Mouse (Mus musculus): ENCODE data around the gene Grap.
"Not testable (repeated sequence)": the region's sequence is repeated elsewhere in the genome, so short reads cannot be mapped to it uniquely, and the experiment has no call there.

Grap gene

GRCm38 (mm10) chr11:61652686-61653447 is at the start of gene Grap:
Gene Grap, plus strand, starts transcription at chr11:61653265.
- no peak for DNase-seq

GRCm38 (mm10) chr11:61608072-61608471 is 45.0 kb upstream of the Grap start:
- no peak for DNase-seq

DNA sequence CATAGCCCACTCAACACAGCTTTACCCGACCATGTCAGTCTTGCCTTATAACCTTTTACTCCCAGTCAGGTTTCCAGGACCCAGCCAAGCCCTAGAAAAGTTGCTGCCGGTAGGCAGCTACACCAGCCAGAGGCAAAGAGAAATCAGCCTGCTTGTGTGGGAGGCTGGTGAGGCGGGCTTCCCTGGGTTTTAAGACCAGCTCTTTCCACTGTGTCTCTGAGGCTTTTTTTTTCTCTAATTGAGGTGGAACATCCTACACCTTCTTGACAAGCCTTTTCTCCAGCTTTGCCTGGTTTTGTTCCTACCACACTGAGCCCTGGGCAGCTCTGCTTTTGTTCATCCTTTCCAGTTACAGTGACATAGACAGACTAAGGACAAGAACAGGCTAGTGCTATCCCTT is 41.9 kb upstream of the Grap start:
- DNase-seq: no peak

DNA sequence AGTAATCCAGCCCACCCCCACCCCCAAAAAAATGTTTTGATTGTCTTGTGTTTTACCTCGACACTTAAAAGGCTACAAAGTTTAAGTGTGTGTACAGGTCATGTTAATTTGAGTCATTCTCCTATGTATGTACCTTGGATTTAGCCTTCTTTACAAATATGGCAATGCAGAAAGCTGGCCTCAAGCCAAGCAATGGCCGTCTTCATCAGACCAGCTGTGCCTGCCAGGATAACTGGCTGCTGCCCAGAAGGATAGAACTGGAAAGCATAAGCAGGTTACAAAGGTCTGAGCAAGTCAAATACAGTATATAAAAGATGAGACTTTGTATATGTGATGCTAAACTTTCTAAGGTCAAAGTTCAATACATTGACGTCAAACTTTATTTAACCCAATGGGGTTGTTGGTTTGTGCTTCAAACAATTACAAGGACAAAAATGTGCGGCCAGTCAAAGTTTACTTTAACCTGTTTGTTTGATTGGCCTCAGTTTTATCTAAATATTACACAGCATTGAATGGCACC is 40.9 kb upstream of the Grap start:
- no peak for DNase-seq

GRCm38 (mm10) chr11:61614401-61614800 is 38.7 kb upstream of the Grap start:
- DNase-seq: no peak

DNA sequence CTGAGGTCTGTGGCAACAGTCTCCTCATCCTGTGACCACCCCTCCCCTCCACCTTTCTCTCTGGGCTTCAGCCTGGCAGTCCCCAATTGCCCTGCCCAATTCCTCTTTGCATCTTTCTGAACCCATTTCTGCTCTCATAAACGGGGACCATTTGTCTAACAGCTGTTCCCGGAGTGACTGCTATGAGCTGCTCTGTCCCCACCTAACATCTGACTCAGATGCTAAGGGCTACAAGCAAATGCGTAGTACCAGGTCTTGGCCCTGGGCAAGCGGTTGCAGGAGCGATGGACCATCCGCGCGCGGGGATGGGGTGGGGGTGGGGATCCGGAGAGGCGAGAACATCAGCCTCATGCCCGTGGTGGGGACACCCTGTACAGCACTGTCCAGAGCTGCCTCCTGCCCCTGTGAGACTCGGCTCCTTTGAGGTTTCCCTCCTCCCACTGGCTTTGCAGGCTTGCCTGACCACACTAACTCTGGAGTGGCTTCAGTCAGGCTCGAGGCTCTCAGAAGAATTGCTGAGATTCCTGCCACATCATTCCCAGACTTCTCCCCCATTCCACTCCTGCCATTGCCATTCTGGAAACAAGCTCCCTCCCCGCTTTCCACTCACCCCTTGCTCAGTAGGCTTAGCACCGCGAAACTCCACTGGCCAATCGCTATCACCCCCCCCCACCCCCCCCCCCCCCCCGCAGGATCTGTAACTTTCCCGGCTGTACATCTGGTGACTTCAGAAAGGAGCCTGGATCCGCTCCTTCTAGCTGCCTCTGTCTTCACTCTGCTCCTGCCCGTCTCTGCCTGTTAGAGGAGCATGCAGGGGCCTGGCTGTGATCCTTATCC is 37.2 kb upstream of the Grap start:
- peak; percentile 25 for DNase-seq

- peak; percentile 16 for DNase-seq
Observed at GRCm38 (mm10) chr11:61616523-61617292, 36.4 kb upstream of the Grap start.

DNA sequence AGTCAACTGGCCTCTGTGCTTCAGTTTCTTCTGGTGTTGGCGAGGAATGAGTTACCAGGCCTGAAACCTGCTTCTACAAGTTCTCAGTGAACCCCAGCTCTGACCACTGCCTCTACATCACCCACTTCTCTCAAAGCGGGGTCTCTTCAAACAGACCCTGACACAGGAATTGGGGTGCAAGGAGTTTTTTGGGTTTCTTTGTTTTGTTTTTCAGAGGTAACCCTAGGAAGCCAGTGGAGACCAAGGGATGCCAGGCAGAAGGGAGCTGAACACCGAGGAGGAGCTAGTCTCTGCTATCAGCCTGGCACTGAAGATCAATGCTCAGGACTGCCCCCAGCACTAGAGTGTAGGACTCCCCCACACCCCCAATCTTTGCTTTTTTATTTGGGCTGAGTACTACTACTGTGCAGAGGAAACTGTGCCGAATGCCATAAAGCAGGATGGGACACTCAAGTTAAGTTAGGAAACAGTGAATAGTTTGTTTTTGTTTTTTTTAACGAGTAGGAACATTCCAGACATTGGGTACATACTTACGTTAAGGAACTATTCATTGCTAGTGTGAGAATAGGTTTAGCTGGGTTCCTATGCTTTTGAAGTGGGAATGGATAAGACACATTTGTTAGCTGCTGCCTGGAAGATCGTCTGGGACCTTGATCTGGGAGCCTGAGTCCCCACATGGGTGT is 35.6 kb upstream of the Grap start:
- DNase-seq: no peak

DNA sequence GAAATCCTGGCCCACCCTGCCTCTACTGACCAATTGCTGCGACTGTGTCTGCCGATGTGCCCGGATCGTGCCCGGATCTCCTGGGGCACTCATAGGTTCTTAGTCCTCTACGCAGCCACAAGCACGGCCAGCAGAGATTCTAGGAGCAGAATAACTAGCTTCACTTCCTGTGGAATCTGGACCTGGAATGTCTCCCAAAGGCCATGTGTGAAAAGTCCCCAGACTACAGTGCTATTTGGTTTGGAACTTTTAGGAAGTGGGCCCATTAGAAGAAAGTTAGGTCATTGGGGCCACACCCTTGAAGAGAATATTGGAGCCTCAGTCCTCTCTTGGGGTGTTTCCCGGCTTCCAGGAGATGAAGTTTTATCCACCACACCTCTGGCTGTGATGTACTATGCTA is 34.9 kb upstream of the Grap start:
- DNase-seq: peak; percentile 19

DNA sequence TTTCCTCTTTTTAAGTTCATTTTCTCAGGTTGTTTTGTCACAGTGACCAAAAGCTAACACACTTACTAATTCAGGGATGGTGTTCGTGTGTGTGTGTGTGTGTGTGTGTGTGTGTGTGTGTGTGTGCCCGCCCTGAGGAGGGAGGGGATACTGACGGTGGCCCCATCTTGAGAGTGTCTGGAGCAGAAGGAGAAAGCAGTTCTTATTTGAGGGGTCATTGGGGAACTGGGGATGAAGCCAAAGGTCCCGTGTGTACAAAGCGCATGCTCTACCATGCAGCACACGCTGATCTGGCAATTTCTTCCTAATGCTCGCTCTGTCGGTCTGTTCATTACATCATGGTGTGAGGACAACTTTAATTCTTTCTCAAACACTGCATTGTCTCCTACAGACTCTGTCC is 34.5 kb upstream of the Grap start:
- DNase-seq: peak; percentile 22

DNA sequence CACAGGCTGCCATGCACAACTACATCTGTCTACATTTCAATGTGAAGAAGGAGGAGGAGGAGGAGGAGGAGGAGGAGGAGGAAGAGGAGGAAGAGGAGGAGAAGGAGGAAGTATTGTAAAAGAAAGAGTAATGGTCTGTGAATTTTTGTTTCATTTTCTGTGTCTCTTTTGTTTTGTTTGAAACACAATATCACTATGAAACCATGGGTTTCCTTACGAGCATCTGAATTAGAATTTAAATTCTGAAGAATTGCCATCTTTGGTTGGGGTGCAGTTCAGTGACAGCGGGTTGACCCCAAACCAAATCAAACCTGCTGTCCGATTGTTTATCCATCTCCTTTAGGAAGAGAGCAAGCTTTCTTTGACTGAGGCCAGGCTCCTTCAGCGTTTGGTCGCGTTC is 33.7 kb upstream of the Grap start:
- DNase-seq: no peak

GRCm38 (mm10) chr11:61619791-61620241 is 33.2 kb upstream of the Grap start:
- peak; percentile 78 for DNase-seq

DNA sequence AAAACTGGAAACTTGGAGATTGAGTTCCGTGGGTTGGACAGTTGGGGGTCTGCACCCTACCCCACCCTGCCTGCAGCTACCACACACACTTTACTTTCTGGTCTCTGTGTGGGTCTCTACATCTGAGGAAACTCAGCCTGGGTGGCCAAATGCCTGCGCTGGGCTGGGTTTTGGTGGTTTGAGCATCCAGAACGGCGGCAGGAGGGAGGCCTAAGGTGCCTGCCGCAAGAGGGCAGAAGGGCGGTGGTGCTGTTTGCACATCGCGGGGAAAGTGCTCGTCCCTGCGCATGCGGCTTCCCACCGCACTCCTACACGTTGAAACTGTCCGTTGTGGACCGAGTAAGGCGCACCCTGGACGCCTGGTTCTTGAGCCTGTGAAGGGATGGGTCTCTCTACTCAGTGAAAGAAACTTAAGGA is 32.8 kb upstream of the Grap start:
- DNase-seq: peak; percentile 91

- DNase-seq: no peak
Observed at GRCm38 (mm10) chr11:61620762-61621161, 32.3 kb upstream of the Grap start.

GRCm38 (mm10) chr11:61625136-61625535 is 27.9 kb upstream of the Grap start:
- no peak for DNase-seq

DNA sequence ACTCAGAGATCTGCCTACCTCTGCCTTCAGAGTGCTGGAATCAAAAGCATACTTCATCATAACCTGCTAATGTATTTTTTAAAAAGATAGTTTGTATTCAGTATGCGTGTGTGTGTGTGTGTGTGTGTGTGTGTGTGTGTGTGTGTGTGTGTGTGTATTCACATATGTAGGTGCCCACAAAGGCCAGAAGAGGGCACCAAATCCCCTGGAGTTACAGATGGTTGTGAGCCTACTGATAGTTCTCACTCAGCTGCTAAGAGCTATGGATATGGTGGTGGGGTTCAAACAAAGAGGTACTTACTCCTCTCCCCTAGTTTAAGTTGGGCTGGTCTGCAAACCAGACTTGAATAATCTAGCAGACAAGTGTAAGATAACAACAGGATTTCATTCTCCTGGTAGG is 26.6 kb upstream of the Grap start:
- DNase-seq: no peak

DNA sequence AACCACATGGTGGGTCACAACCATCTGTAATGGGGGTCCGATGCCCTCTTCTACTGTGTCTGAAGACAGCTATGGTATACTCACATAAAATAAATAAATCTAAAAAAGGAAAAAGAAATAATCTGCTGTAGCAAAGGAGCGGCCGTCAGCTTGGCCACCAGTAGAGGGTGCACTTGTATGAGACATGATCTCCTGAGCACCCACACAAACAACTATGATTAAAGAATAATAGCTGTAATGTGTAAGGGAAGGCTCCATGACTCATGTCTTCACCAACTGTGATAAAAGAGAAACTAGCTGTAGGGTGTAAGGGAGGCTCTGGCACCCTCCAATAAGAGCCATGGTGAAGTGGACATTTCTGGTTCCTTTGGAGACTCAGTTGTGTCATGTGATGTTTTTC is 23.4 kb upstream of the Grap start:
- no peak for DNase-seq

- not testable (repeated sequence) for DNase-seq
Observed at GRCm38 (mm10) chr11:61636309-61636708, 16.8 kb upstream of the Grap start.

DNA sequence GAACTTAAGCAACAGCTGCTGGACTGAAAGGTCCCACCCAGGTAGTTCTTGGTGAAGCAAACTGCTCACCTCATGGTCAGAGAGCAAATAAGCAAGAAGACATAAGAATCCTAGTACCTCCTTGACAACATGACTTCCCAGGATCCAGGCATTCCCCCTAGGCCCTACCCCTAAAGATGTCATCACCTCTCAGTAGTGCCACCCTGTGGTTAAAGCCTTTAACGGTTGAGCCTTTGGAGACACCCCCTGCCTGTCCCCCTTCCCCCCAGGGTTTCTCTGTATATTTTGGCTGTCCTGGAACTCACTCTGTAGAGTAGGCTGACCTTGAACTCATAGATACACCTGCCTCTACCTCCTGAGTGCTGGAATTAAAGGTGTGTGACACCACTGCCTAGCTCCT is 15.7 kb upstream of the Grap start:
- DNase-seq: no peak

DNA sequence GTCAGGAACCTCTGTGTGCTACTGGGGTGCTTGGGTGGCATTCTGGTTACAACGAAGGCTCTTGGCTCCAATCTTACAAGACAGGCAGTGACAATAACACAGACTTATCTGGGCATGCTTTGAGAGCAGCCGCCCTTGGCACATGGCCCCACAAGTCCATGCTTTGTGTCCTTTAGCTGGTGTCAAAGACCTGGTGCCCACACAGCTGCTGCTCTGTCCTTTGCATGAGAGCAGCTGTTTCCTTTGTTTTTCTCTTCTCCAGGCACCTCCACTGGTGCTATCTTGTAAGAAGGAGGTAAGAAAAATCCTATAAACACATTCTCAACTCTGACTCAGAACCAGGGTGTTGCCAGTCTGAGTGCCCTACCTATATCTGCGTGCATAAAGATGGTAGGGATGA is 15.2 kb upstream of the Grap start:
- no peak for DNase-seq

DNA sequence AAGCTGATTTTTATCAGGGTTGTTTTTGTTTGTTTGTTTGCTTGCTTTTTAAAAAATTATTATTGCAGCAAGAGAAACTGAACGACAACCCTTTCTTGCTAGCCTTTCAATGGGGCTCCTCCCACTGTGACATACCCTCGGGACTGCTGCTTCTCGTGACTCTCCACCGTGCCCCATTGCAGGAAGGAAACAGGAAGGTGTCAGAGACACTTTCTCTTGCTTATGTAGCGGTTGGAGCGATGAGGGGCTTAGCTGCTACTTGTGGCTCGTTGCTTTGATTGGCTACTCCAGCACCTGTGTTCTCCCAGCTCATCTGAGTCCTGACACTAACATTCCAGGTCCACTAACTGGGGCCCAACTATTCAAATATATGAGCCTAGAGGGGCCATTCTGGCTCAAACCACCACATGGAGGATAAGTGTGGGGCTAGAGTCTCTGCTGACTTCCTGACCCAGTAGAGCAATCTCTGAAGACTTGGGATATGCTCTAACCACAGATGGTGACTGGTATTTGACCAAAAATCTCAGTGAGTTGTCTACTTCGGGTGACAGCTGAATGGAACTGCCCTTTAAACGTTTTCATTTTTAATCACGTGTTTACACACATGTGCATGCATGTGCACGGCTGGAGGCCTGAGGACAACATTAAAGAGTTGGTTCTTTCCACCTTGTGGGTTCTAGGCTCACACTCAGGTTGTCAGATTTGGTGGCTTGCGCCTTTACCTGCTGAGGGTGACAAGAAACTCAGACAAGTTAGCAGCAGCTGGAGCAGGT is 14.1 kb upstream of the Grap start:
- DNase-seq: no peak

Measured in cerebellum, adult 9-10 months (tissue).